Mouse (Mus musculus) cortical plate, adult 2 months (tissue): ENCODE measurements around the gene Ppp2ca. TPM values are rescaled to one million over a fixed set of nuclear protein-coding genes. Genes with fewer than 3 reads are reported as not detected.

Experiments used
- H3K27ac ChIP-seq: fragments of 200-500 bp; 2 replicates; pipeline ENCODE4 v1.5.1; 2012; ENCODE audit warnings: low read length, control low read depth, inconsistent platforms; ENCODE audit not compliant: insufficient read depth
- H3K4me1 ChIP-seq: fragments of 200-500 bp; 2 replicates; pipeline ENCODE4 v1.6.1; 2011; ENCODE audit warnings: low read length; ENCODE audit not compliant: control insufficient read depth, insufficient read depth
- H3K4me3 ChIP-seq: fragments of 200-500 bp; 2 replicates; pipeline ENCODE4 v1.5.1; 2011; ENCODE audit warnings: mild to moderate bottlenecking, low read length, control low read depth; ENCODE audit not compliant: insufficient read depth
- CTCF ChIP-seq: fragments of 200-500 bp; IDR thresholded peaks from 2 replicates; pipeline ENCODE4 v1.5.1; 2011; ENCODE audit warnings: mild to moderate bottlenecking, control low read depth, low read length; ENCODE audit not compliant: insufficient read depth; ENCODE audit errors: extremely low read depth
- POLR2A ChIP-seq: fragments of 200-500 bp; IDR thresholded peaks from 2 replicates; pipeline ENCODE4 v1.6.1; 2011; ENCODE audit warnings: mild to moderate bottlenecking, low read length, control low read depth; ENCODE audit not compliant: insufficient read depth; ENCODE audit errors: extremely low read depth
- polyA plus RNA-seq: library from polyadenylated mRNA; depleted of rRNA; stranded (reverse); fragments of >200 nt; gene quantifications from 2 replicates; pipeline ENCODE4 v1.2.3, GENCODE M21; 2012

Gene Ppp2ca
- polyA plus RNA-seq, 1 experiment = 106 TPM

DNA sequence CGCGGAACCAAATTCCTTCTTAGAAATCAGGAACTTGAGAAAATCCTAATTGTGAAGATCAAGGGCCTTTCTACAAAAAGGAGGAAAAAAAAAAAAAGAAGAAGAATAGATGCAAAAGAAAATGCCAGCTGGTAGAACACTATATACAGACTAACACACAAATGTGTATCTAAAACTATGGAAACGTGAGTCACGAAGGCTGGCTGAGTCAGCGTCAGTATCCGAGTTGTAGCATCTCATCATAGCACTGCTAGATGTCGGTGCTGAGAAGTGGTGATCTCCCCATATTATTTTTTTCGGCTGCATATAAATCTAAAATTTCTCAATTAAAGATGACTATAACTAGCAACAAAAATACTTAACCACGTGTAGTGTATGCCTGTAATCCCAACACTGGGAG lies 7.2 kb upstream of the Ppp2ca start:
- TF ChIP-seq POLR2A (no peak), CTCF (no peak)
- H3K4me3 ChIP-seq = no peak overlapping the region
- peaks cover 8% of the 10 kb centered on the region for H3K4me1 ChIP-seq
- H3K27ac ChIP-seq = no peak overlapping the region

DNA sequence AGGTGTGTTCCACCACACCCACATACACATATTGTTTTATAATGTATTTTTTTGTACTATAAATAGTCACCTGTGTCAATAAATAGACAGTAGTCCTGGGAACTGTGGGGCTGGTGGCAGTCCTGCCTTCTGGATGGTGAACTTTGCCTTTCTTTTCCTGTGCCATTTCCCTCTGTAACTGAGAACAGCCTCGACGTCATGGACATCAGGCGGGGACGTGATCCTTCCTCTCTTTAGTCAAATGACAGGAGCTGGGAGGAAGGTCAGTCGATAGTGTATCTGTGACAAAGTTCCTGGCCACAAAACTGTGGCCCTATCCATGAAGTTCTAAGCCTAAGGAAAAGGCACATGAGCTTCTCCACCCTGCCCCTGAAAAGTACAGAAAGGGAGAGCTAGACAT lies 3.9 kb upstream of the Ppp2ca start:
- peak overlapping the region; percentile 28; the same call in 1 of the 2 replicates for H3K27ac ChIP-seq
- peaks cover 4% of the 10 kb centered on the region for H3K4me1 ChIP-seq
- no peak for TF ChIP-seq POLR2A
- no peak overlapping the region for H3K4me3 ChIP-seq

DNA sequence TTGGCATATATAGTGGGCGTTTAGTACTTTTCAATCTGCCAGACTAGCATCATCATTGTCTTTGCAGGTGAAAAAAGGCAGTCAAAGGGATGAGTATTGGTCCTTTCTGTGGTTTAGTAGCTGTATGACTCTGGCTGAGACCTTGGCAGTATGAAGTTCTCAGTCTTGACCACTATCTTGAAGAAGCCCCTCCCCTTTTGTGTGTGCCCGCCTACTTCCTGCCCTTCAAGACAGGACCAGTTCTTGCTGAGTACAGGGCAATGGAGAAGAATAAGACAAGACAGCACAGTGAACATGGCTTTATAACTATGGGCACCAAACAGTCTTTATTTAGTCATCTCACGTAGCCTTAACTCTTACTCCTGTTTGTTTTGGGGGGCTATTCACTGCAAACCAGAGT lies 1.5 kb upstream of the Ppp2ca start:
- Histone ChIP-seq H3K4me3 (no peak overlapping the region), H3K27ac (no peak overlapping the region), H3K4me1 (peaks cover 7% of the 10 kb centered on the region)
- TF ChIP-seq POLR2A (no peak), CTCF (no peak)

DNA sequence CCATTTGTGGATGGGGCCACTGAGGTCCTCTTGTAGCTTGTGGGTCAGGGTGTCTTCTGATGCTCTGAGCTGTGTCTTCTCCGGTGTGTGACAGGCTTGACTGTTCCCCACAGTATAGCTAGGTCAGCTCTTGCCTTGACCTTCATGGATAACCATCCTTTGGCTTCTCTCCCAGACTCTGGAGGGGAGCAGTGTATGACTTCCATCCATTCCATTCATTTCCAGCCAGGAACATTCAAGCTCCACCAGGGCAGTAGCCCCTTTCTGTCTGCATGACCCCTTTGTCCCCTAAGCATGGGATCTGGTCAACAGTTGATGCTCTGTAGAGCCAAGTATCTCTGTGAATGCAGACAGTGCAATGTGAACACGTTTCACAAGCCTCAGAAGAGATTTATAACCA lies 885 bp upstream of the Ppp2ca start:
- TF ChIP-seq POLR2A (no peak), CTCF (no peak)
- Histone ChIP-seq H3K4me3 (no peak overlapping the region; the same call in 1 of the 2 replicates), H3K4me1 (peaks cover 7% of the 10 kb centered on the region), H3K27ac (no peak overlapping the region)

DNA sequence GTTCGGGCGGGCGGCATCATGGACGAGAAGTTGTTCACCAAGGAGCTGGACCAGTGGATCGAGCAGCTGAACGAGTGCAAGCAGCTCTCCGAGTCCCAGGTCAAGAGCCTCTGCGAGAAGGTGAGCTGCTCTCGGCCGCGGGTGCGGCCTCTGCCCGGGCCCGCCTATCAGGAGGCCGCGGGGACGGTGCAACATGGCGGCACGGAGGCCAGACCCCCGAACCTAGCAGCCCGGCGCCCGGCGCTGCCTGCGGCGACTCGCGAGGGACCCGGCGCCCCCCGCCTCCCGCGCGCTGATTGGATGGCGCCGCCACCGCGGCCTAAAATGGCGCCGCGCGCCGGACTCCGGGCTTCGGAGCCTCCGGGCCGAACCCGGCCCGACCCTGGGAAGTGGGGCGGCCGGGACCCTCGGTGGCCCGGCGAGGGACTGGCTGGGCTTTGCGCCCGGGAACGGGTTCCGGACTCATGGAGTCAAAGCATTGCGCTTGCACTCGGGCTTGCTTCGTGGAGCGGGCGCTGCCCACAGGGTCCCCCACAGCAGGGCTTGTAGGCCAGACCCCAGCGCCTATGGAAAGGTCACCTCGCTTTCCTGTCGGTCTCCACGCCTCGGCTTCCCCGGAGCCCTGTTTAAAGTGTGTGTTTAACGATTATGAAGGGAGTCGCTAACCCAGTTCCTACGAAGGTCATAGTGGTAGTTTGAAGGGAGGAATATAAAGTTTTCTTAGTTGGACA lies 715 bp downstream of the Ppp2ca start:
- TF ChIP-seq POLR2A = no peak
- no peak for TF ChIP-seq CTCF

DNA sequence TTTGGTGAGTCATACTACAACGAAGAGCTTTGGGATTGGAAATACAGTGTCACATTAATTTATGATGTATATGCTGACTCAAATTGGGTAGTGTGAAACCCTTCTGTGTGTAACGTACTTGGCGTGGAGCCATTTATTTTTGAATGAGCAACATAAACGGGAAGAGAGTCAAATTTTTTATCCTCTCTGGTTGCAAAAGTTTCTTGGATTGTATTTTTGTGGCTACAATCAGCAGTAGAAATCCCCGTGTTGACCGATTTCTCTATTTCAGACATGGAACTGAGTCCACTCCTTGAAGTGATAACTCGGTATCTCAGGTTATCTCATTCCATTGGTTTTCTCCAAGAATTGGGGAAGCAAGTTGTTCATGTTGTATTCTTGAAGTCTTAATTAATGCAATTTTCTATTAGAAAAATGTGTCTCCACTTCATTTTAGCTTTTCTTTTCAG lies 1.3 kb downstream of the Ppp2ca start:
- Histone ChIP-seq H3K4me3 (peak overlapping the region; percentile 93), H3K4me1 (peaks cover 9% of the 10 kb centered on the region), H3K27ac (no peak overlapping the region; the same call in 1 of the 2 replicates)
- no peak for TF ChIP-seq CTCF
- no peak for TF ChIP-seq POLR2A

More for the DNA sequence above, 715 bp downstream of the Ppp2ca start:
- Histone ChIP-seq H3K4me3 (peak overlapping the region; percentile 93), H3K27ac (peak overlapping the region; percentile 98), H3K4me1 (peaks cover 10% of the 10 kb centered on the region)

DNA sequence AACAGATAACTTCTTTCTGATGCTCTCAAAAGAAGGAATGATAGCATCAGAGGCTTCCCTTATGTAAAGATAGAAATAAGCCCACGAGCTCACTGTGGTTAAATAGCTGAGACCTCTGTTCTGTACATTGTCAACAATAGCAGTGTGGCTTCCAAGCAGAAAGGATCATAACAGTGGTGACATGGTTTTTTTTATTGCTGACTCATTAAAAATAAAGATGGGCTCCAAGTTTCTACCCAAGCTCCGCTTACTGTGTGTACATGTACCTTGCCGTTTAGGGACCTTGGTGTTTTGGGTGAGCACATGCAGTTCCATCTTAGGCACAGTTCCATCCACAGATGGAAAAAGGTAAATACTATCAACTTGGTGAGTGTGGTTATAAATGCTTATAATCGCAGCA lies 4.5 kb downstream of the Ppp2ca start:
- Histone ChIP-seq H3K4me1 (peaks cover 10% of the 10 kb centered on the region), H3K27ac (no peak overlapping the region), H3K4me3 (no peak overlapping the region)
- no peak for TF ChIP-seq POLR2A
- no peak for TF ChIP-seq CTCF

DNA sequence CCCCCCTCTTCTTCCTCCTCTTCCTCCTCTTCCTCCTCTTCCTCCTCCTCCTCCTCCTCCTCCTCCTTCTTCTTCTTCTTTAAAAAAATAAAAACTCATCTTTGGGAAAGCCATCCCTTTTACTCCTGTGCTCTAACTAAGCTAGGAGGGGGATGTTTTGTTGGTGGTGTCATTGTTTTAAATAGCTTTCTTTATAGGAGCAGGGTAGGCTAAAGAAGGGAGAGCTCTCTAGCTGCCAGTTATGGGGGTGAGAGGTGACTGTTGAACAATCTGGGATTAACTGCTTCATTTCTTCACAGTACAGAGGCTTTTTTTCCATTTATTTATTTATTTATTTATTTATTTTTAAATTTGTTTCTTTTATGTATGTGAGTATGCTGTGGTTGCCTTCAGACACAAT lies 7.0 kb downstream of the Ppp2ca start:
- Histone ChIP-seq H3K27ac (no peak overlapping the region), H3K4me1 (peaks cover 8% of the 10 kb centered on the region), H3K4me3 (no peak overlapping the region)
- TF ChIP-seq POLR2A (no peak), CTCF (no peak)

DNA sequence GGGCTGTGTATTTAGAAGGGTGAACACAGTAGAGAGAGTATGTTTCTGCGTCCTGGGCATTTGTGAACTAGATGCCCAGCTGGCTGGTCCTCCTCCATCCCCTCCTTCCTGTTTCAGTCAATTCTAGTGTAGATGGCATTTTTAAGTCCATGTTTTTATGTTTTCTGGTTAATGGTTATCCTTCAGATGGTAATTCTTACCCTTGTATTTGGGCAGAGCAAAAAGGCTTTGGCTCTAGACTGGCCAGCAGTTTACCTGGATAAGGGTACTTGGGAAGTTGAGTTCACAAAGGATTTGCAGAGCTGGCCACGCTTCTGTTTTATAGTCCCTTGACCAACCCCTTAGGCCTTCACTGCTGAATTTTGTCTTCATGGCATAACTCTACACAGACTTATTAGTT lies 7.6 kb downstream of the Ppp2ca start:
- no peak overlapping the region for H3K27ac ChIP-seq
- H3K4me1 ChIP-seq = peaks cover 8% of the 10 kb centered on the region
- no peak overlapping the region for H3K4me3 ChIP-seq
- TF ChIP-seq CTCF (no peak), POLR2A (no peak)

DNA sequence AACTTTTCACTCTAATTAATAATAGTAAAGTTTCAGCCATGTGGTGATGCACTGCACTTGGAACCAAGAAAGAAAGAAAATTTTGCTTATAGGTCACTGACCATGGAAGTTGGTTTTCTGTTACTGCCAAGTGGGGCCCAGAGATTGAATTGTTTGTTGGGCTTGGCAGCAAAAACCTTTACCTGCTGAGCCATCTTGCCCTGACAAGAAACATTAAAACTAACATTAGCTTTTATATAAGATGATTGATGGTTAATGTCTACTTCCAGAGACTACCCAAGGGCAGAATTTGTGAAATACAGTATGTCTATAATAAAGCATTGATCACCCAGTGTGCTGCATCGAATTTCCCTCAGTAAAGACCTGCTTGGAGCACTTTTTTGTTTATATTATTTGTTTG lies 8.0 kb downstream of the Ppp2ca start:
- peaks cover 8% of the 10 kb centered on the region for H3K4me1 ChIP-seq
- no peak overlapping the region for H3K4me3 ChIP-seq
- TF ChIP-seq CTCF = no peak
- no peak for TF ChIP-seq POLR2A
- H3K27ac ChIP-seq = no peak overlapping the region
